Mouse (Mus musculus): ENCODE measurements around the gene Fshb. TPM values are rescaled to one million over a fixed set of nuclear protein-coding genes. Genes with fewer than 3 reads are reported as not detected.

Gene Fshb
- polyA plus RNA-seq, 1 experiment from 2014 or later, result not detected

GRCm38 (mm10) chr2:107006378-107006777 is 53.1 kb downstream of the Fshb start:
- WGBS, result 59% methylated on average over 3 of the region's 3 CpGs
- Histone ChIP-seq H3K9ac (replicated peaks; ENCODE audit: low read depth) (no peak overlapping the region), H3K9me3 (ENCODE audit: low read length) (no peaks in the 10 kb centered on the region), H3K4me1 (ENCODE audit: insufficient read depth, low read depth, low read length) (no peaks in the 10 kb centered on the region), H3K36me3 (ENCODE audit: insufficient read depth, low read length) (no peaks in the 10 kb centered on the region), H3K4me3 (ENCODE audit: low read depth, low read length) (no peak overlapping the region), H3K4me2 (replicated peaks; ENCODE audit: low read depth, low read length) (no peak overlapping the region), H3K27me3 (replicated peaks; ENCODE audit: insufficient read depth, low read length) (no peaks in the 10 kb centered on the region), H3K27ac (ENCODE audit: low read length) (no peak overlapping the region)
- ATAC-seq (no peak), DNase-seq (ENCODE audit: low spot score) (no peak)
- TF ChIP-seq EP300 (IDR thresholded peaks at IDR 0.05) (no peak), CTCF (IDR thresholded peaks at IDR 0.05) (no peak)

Other genes with a start within 250 kb of the Fshb start
- 20.7 and 21.4 TPM in 2 replicates for gene Arl14ep, start 85.2 kb downstream of the Fshb start, polyA plus RNA-seq (2015; fragmentation: Nextera tagmentation; extraction: Ambion mirVana)
- gene Kcna4, start 231.0 kb upstream of the Fshb start, polyA plus RNA-seq (2015; fragmentation: Nextera tagmentation; extraction: Ambion mirVana), result 0.25 and 0.30 TPM in 2 replicates

Measured in lung, postnatal 0 days (tissue).